Mouse (Mus musculus): Measurements from ENCODE around the gene Tanc2. TPM values are rescaled to one million over a fixed set of nuclear protein-coding genes. Genes with fewer than 3 reads are reported as not detected.

Tanc2 gene
- polyA plus RNA-seq, 1 experiment from 2014 or later, result 4.7 TPM

GRCm38 (mm10) chr11:105966288-105966687, 376.5 kb downstream of the Tanc2 start:
- H3K27me3 ChIP-seq (replicated peaks; ENCODE audit: control insufficient read depth, insufficient read depth, low read length), result peaks cover 14% of the 10 kb centered on the region
- no peaks in the 10 kb centered on the region for H3K36me3 ChIP-seq (ENCODE audit: control insufficient read depth, insufficient read depth, low read length)
- H3K9me3 ChIP-seq (ENCODE audit: control insufficient read depth, low read length), result no peaks in the 10 kb centered on the region
- no peak overlapping the region for H3K4me2 ChIP-seq (ENCODE audit: low read depth, low read length)
- no peak overlapping the region for H3K9ac ChIP-seq (ENCODE audit: low read depth, low read length)
- 62% methylated on average over 4 of the region's 4 CpGs for WGBS
- no peak overlapping the region for H3K27ac ChIP-seq (ENCODE audit: low read length)
- ATAC-seq, result peak; percentile 45; the same call in 1 of the 2 replicates
- H3K4me3 ChIP-seq (ENCODE audit: low read length), result no peak overlapping the region
- peaks cover 12% of the 10 kb centered on the region for H3K4me1 ChIP-seq (ENCODE audit: control insufficient read depth, insufficient read depth, low read length)

- Histone ChIP-seq H3K4me1 (ENCODE audit: control insufficient read depth, insufficient read depth, low read length) (peaks cover 12% of the 10 kb centered on the region), H3K27me3 (replicated peaks; ENCODE audit: control insufficient read depth, insufficient read depth, low read length) (peaks cover 14% of the 10 kb centered on the region), H3K9me3 (ENCODE audit: control insufficient read depth, low read length) (no peaks in the 10 kb centered on the region), H3K4me3 (ENCODE audit: low read length) (peak within 1 kb of the TSS; percentile 66), H3K27ac (ENCODE audit: low read length) (peak within 1 kb of the TSS; percentile 28; the same call in 1 of the 2 replicates), H3K36me3 (ENCODE audit: control insufficient read depth, insufficient read depth, low read length) (no peaks in the 10 kb centered on the region), H3K4me2 (ENCODE audit: low read depth, low read length) (peak within 1 kb of the TSS; percentile 98), H3K9ac (ENCODE audit: low read depth, low read length) (peak within 1 kb of the TSS; percentile 68)
- under 1% methylated on average over 73 of the region's 76 CpGs for WGBS
- ATAC-seq, result peak; percentile 82
Measured at GRCm38 (mm10) chr11:105967741-105968574, 378.2 kb downstream of the Tanc2 start, which contains the start of gene Ace. Ace (plus strand) TSS chr11:105967945.

GRCm38 (mm10) chr11:105968948-105969347, 379.2 kb downstream of the Tanc2 start:
- Histone ChIP-seq H3K4me3 (ENCODE audit: low read length) (peak overlapping the region; percentile 66; the same call in 1 of the 2 replicates), H3K4me2 (ENCODE audit: low read depth, low read length) (peak overlapping the region; percentile 98; the same call in 1 of the 2 replicates), H3K27ac (ENCODE audit: low read length) (no peak overlapping the region), H3K36me3 (ENCODE audit: control insufficient read depth, insufficient read depth, low read length) (no peaks in the 10 kb centered on the region), H3K27me3 (replicated peaks; ENCODE audit: control insufficient read depth, insufficient read depth, low read length) (peaks cover 14% of the 10 kb centered on the region), H3K9me3 (ENCODE audit: control insufficient read depth, low read length) (no peaks in the 10 kb centered on the region), H3K9ac (ENCODE audit: low read depth, low read length) (peak overlapping the region; percentile 68; the same call in 1 of the 2 replicates), H3K4me1 (ENCODE audit: control insufficient read depth, insufficient read depth, low read length) (peaks cover 12% of the 10 kb centered on the region)
- no peak for ATAC-seq
- 53% methylated on average over 10 of the region's 10 CpGs for WGBS

- Histone ChIP-seq H3K27ac (ENCODE audit: low read length) (no peak overlapping the region), H3K4me2 (ENCODE audit: low read depth, low read length) (no peak overlapping the region), H3K9ac (ENCODE audit: low read depth, low read length) (no peak overlapping the region), H3K36me3 (ENCODE audit: control insufficient read depth, insufficient read depth, low read length) (no peaks in the 10 kb centered on the region), H3K27me3 (replicated peaks; ENCODE audit: control insufficient read depth, insufficient read depth, low read length) (peaks cover 14% of the 10 kb centered on the region), H3K4me1 (ENCODE audit: control insufficient read depth, insufficient read depth, low read length) (peaks cover 12% of the 10 kb centered on the region), H3K9me3 (ENCODE audit: control insufficient read depth, low read length) (no peaks in the 10 kb centered on the region), H3K4me3 (ENCODE audit: low read length) (no peak overlapping the region)
- 41% methylated on average over 1 of the region's 1 CpGs for WGBS
- ATAC-seq, result no peak
Measured at GRCm38 (mm10) chr11:105969516-105969915, 379.7 kb downstream of the Tanc2 start.

- H3K27me3 ChIP-seq (replicated peaks; ENCODE audit: control insufficient read depth, insufficient read depth, low read length), result no peaks in the 10 kb centered on the region
- H3K4me2 ChIP-seq (ENCODE audit: low read depth, low read length), result no peak overlapping the region
- no peaks in the 10 kb centered on the region for H3K4me1 ChIP-seq (ENCODE audit: control insufficient read depth, insufficient read depth, low read length)
- H3K9ac ChIP-seq (ENCODE audit: low read depth, low read length), result no peak overlapping the region
- no peak overlapping the region for H3K4me3 ChIP-seq (ENCODE audit: low read length)
- no peaks in the 10 kb centered on the region for H3K36me3 ChIP-seq (ENCODE audit: control insufficient read depth, insufficient read depth, low read length)
- WGBS, result 94% methylated on average over 6 of the region's 6 CpGs
- H3K27ac ChIP-seq (ENCODE audit: low read length), result no peak overlapping the region
- no peak for ATAC-seq
- no peaks in the 10 kb centered on the region for H3K9me3 ChIP-seq (ENCODE audit: control insufficient read depth, low read length)
Measured at GRCm38 (mm10) chr11:105974593-105974992, 384.8 kb downstream of the Tanc2 start.

GRCm38 (mm10) chr11:105975050-105975449, 385.3 kb downstream of the Tanc2 start:
- Histone ChIP-seq H3K9ac (ENCODE audit: low read depth, low read length) (no peak overlapping the region), H3K27me3 (replicated peaks; ENCODE audit: control insufficient read depth, insufficient read depth, low read length) (no peaks in the 10 kb centered on the region), H3K9me3 (ENCODE audit: control insufficient read depth, low read length) (no peaks in the 10 kb centered on the region), H3K4me3 (ENCODE audit: low read length) (no peak overlapping the region), H3K4me2 (ENCODE audit: low read depth, low read length) (no peak overlapping the region), H3K36me3 (ENCODE audit: control insufficient read depth, insufficient read depth, low read length) (no peaks in the 10 kb centered on the region), H3K27ac (ENCODE audit: low read length) (no peak overlapping the region), H3K4me1 (ENCODE audit: control insufficient read depth, insufficient read depth, low read length) (no peaks in the 10 kb centered on the region)
- 68% methylated on average over 3 of the region's 3 CpGs for WGBS
- no peak for ATAC-seq

- WGBS, result 89% methylated on average over 5 of the region's 5 CpGs
- H3K9ac ChIP-seq (ENCODE audit: low read depth, low read length), result no peak overlapping the region
- no peaks in the 10 kb centered on the region for H3K9me3 ChIP-seq (ENCODE audit: control insufficient read depth, low read length)
- no peaks in the 10 kb centered on the region for H3K36me3 ChIP-seq (ENCODE audit: control insufficient read depth, insufficient read depth, low read length)
- H3K4me3 ChIP-seq (ENCODE audit: low read length), result no peak overlapping the region
- no peak overlapping the region for H3K4me2 ChIP-seq (ENCODE audit: low read depth, low read length)
- H3K27ac ChIP-seq (ENCODE audit: low read length), result no peak overlapping the region
- H3K27me3 ChIP-seq (replicated peaks; ENCODE audit: control insufficient read depth, insufficient read depth, low read length), result no peaks in the 10 kb centered on the region
- ATAC-seq, result no peak
- H3K4me1 ChIP-seq (ENCODE audit: control insufficient read depth, insufficient read depth, low read length), result no peaks in the 10 kb centered on the region
Measured at GRCm38 (mm10) chr11:105975636-105976035, 385.9 kb downstream of the Tanc2 start.

- no peaks in the 10 kb centered on the region for H3K4me1 ChIP-seq (ENCODE audit: control insufficient read depth, insufficient read depth, low read length)
- no peaks in the 10 kb centered on the region for H3K27me3 ChIP-seq (replicated peaks; ENCODE audit: control insufficient read depth, insufficient read depth, low read length)
- 77% methylated on average over 2 of the region's 2 CpGs for WGBS
- H3K4me3 ChIP-seq (ENCODE audit: low read length), result no peak overlapping the region
- H3K9me3 ChIP-seq (ENCODE audit: control insufficient read depth, low read length), result no peaks in the 10 kb centered on the region
- no peak overlapping the region for H3K9ac ChIP-seq (ENCODE audit: low read depth, low read length)
- H3K4me2 ChIP-seq (ENCODE audit: low read depth, low read length), result no peak overlapping the region
- ATAC-seq, result no peak
- no peak overlapping the region for H3K27ac ChIP-seq (ENCODE audit: low read length)
- H3K36me3 ChIP-seq (ENCODE audit: control insufficient read depth, insufficient read depth, low read length), result no peaks in the 10 kb centered on the region
Measured at GRCm38 (mm10) chr11:105978232-105978631, 388.4 kb downstream of the Tanc2 start.

- Histone ChIP-seq H3K36me3 (ENCODE audit: control insufficient read depth, insufficient read depth, low read length) (no peaks in the 10 kb centered on the region), H3K9me3 (ENCODE audit: control insufficient read depth, low read length) (no peaks in the 10 kb centered on the region), H3K4me3 (ENCODE audit: low read length) (no peak overlapping the region), H3K9ac (ENCODE audit: low read depth, low read length) (no peak overlapping the region), H3K27me3 (replicated peaks; ENCODE audit: control insufficient read depth, insufficient read depth, low read length) (no peaks in the 10 kb centered on the region), H3K4me2 (ENCODE audit: low read depth, low read length) (no peak overlapping the region), H3K27ac (ENCODE audit: low read length) (no peak overlapping the region), H3K4me1 (ENCODE audit: control insufficient read depth, insufficient read depth, low read length) (no peaks in the 10 kb centered on the region)
- no peak for ATAC-seq
- WGBS, result 64% methylated on average over 5 of the region's 5 CpGs
Measured at GRCm38 (mm10) chr11:105978634-105979033, 388.8 kb downstream of the Tanc2 start.

Measured in intestine, embryonic 16.5 days (tissue).